Mouse (Mus musculus): ENCODE measurements around the gene Ankdd1a.

DNA sequence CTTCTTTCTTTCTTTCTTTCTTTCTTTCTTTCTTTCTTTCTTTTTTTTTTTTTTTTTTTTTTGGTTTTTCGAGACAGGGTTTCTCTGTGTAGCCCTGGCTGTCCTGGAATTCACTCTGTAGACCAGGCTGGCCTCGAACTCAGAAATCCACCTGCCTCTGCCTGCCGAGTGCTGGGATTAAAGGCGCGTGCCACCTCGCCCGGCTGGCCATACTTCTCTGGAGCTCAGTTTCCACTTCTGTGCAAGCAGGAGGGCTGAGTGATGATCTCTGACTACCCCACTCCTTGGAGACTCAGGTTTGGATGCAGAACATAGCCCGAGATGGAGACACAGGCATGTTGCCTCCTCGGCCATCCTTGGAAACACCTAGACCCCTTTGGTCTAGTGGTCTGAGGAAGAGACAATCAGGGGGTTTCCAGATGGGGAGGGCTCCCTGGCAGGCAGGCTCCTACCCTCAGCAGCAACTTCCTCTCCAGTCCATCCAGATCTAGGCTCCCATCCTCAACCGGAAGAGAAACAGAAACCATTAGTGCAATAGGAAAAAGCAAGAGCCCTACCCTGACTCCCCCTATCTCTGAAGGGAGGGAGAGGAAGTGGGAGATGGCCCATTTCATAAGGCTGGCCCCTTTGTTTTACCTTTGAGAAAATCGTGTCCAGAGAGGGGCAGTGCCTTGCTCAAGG, 15.9 kb upstream of the Ankdd1a start:
- TF ChIP-seq POLR2A (IDR thresholded peaks at IDR 0.05; ENCODE audit: control insufficient read depth in 1 of 2, insufficient read depth in 1 of 2, low read depth in 1 of 2, low read length in 2 of 2, poor library complexity in 1 of 2) (no peak), TCF12 (IDR thresholded peaks at IDR 0.05; ENCODE audit: low read depth, low read length) (no peak), GATA1 (IDR thresholded peaks at IDR 0.05; ENCODE audit: low read depth, low read length) (no peak), EP300 (IDR thresholded peaks at IDR 0.05; ENCODE audit: low read depth in 1 of 2, low read length in 2 of 2) (no peak), RCOR1 (IDR thresholded peaks at IDR 0.05; ENCODE audit: low read depth, low read length) (no peak), MAFK (IDR thresholded peaks at IDR 0.05; ENCODE audit: borderline replicate concordance, low read depth, low read length) (no peak)

All from MEL (cell line).